Mouse (Mus musculus) cerebellum, adult 9-10 months (tissue): Measurements from ENCODE around the gene Wdr46.
A peak's percentile ranks its signal among the peaks of the same experiment; 100 is the strongest.
"Not testable (repeated sequence)": the region's sequence is repeated elsewhere in the genome, so short reads cannot be mapped to it uniquely, and the experiment has no call there.

Source experiments
- DNase-seq: peaks from one replicate; pipeline ENCODE4 v3.0.0; 2022

The Wdr46 gene

DNA sequence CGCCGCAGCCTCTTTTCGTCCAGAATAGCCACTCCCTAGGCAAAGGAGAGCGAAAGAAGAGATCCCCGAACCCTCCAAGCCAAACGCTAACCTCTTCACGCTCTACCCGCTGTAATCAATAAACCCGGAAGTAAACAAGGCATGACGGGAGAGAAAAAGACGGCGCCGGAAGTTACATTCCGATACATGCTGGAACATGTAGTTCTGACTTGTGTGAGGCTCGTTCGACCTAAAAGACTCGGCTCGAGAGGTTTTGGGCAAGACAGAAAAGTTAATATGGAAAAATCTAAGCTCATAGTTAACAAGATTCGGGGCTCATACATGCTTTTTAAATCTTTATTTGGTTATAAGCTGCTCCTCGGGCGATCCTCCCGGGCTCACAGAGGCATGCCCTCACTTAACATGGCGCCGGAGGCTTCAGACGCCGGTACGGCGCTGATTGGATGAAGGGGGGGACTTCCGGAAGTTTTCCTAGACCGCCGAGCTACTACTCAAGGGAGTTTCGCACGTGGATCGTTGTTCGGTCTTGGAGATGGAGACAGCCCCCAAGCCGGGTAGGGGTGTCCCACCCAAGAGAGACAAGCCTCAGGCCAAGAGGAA is at the start of gene Wdr46, which contains the start of gene Pfdn6:
TSS of gene Wdr46 (plus strand) at position 455 of the 600 bp plus-strand sequence.
TSS of gene Pfdn6 (minus strand) at position 138 of the 600 bp plus-strand sequence.
- peak; percentile 91 for DNase-seq

DNA sequence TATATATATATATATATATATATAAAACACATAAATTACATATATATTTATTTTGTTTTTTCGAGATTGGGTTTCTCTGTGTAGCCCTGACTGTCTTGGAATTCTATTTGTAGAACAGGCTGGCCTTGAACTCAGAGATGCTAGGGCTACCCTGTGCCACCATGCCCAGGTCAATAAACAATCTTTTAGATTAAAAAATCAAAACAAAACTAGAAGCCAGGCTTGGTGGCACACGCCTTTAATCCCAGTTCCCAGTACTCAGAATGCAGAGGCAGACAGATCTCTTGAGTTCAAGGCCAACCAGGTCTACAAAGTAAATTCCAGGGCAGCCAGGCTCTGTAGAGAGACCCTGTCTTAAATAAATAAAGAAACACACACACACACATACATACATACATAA is 49.1 kb upstream of the Wdr46 start:
- peak; percentile 58 for DNase-seq

DNA sequence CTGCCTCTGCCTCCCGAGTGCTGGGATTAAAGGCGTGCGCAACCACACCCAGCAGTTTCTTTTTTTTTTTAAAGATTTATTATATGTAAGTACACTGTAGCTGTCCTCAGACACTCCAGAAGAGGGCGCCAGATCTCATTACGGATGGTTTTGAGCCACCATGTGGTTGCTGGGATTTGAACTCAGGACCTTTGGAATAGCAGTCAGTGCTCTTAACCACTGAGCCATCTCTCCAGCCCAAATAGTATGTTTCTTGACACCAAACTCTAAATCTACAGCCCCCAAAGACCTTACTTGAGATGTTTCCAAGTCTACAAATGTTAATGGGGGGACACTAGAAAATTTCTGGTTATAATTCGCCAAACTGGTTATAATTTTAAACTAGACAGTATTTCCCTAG is 48.6 kb upstream of the Wdr46 start:
- DNase-seq, result peak; percentile 51

DNA sequence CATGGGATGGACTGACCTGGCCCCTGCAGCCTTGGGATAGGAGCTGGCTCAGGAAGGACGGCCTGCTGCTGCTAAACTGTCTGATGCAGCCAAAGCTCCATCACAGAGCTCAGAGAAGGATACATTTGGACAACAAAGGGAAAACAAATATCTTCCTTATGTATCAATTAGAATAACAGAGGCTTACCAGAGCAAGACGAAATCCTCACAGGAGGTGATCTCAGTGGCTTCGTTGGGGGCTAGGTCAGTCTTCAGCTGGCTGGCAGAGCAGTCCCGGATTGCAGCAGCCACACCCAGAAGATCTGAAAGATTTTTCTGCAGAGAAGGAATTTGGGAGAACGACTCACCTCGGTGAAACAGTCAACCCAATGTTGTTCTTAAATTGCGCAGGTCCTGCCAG is 48.0 kb upstream of the Wdr46 start:
- DNase-seq, result no peak

DNA sequence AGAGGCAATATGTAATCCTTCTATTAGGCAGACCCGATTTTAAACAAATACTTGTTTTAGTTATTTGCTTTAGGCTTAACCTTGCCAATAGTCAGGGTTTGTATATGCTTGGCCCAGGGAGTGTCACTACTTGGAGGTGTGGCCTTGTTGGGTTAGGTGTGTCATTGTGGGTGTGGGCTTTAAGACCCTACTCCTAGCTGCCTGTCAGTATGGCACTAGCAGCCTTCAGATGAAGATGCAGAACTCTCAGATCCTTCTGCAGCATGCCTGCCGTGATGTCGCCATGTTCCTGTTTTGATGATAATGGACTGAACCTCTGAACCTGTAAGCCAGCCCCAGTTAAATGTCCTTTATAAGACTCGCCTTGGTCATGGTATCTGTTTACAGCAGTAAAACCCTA is 47.4 kb upstream of the Wdr46 start:
- not testable (repeated sequence) for DNase-seq

DNA sequence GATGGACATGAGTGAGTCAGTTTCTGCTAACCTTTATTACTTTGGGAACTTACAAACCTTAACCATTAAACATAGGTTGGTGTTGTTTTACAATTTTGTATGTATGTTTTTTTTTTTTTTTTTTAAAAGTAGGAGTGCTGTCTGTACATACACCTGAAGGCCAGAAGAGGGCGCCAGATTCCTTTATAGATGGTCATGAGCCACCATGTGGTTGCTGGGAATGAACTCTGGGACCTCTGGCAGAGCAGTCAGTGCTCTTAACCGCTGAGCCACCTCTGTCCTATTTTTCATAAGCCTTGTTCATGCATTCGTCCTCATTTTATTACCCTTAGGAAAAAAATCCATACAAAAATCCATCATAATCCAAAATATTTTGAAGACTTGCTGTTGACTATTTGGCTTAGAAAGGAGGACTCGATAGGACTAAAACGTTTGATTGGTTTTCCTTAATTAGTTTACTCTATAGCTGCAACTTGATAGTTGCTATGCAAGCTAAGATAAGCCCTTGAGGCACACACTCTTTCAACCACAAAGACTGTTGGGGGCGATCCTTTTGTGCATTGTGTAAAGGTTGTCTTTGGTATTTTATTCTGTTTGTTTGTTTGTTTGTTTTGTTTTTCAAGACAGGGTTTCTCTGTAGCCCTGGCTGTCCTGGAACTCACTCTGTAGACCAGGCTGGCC is 43.2 kb upstream of the Wdr46 start:
- DNase-seq, result no peak

DNA sequence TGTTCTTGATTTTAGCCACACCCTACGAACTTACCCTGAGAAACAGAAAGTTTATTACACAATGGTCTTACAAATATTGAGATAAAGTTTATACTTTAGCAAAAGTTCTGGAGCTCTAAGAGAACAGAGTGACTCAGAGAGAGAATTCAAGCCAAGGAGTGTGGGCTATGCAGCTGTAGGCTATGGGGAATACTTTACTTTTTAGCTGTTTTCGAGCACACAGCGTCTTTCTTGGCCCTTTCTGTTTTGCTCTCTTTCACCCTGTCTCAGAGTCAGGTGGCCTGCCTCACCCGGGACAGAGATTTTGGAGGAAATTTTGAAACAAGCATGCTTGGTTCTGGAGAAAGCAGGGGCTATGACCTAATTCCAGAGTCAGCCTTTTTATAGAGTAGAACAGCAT is 42.3 kb upstream of the Wdr46 start:
- DNase-seq, result not testable (repeated sequence)

DNA sequence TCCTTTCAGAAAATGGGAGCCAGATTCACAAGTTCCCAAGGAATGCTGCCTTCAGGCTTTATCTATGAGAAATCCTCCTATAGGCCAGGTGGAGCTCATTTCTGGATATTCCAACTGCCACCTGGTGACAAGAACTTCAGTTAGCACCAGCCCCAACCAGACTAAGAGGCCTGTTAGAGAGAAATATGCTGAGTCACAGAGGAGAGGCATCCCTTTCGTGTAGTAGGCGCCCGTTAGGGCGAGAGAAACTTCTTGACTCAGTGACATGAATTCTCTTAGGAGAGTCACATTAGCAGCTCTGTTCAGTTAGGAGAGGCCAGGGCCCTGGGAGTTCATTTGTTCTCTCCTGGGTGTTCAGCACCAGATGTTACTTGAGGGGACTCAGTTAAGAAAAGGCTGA is 40.8 kb upstream of the Wdr46 start:
- no peak for DNase-seq

DNA sequence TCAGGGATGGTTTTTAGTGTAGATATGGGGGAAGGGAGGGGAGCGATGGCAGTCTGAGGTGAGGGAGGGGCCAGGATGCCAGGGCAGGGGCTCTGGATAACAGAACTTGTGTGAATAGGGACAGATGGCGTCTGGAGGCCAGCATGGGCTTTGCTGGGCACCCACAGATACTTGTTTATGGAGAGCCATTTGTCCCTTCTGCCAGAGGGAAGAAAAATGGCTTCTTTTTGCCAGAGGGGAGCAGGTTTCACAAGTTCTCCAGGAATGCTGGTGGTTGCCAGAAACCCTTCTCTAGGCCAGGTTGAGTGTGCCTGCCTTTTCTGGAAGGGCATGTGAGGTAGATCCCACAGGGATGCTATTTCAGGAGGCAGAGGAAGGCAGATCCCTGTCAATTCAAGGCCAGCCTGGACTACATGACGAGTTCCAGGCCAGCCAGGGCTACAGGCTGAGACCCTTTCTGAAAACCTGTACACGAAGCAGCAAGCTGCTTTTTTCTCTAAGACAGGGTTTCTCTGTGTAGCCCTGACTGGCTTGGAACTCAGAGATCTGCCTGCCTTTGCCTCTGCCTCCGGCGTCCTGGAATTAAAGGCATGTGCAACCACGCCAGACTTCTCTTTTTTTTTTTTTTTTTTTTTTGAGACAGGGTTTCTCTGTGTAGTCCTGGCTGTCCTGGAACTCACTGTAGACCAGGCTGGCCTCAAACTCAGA is 40.0 kb upstream of the Wdr46 start:
- DNase-seq, result no peak

DNA sequence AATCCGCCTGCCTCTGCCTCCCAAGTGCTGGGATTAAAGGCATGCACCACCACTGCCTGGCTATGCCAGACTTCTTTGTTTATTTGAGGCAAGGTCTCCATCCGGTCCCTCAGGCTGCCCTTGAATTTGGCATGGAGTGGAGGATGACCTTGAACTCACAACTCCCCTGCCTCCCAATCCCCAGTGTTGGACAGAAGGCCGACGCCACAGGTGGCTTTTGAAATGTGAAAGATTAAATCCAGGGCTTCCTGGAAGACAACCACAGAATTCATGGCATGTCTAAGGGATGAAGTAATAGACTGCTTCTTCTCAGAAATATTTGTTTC is 39.5 kb upstream of the Wdr46 start:
- DNase-seq, result no peak

DNA sequence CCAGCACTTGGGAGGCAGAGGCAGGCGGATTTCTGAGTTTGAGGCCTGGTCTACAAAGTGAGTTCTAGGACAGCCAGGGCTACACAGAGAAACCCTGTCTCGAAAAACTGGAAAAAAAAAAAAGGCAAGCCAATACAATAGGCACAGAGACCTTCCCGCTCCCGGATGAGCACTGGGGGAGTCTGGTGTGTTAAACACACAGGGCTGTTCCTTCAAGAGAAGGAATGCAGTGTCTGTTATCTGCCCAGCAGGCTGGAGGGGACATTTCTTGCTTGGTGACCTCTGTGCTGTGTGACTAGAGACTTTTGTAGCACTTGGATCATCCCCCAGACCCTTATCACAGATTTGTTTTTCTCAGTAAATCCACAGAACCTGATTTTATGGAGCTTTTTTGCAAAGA is 38.8 kb upstream of the Wdr46 start:
- no peak for DNase-seq

DNA sequence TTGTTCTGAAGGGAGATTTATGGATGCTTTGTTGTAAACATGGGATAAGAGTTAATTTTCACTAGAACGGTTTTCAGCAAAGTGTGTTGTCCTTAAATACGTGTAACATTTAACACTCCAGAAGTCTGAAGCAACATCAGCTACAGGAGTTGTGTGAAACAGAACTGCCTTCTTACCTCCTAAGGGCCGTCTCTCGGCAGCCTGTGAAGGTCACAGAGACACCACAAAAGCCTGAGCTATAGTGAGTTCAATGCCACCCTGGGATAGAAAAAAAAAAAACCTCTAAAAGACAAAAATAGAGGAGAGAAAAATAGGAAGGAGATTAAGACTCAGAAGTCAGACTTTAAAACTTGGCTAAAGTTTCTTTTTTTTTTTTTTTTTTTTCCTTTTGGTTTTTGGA is 38.4 kb upstream of the Wdr46 start:
- no peak for DNase-seq

DNA sequence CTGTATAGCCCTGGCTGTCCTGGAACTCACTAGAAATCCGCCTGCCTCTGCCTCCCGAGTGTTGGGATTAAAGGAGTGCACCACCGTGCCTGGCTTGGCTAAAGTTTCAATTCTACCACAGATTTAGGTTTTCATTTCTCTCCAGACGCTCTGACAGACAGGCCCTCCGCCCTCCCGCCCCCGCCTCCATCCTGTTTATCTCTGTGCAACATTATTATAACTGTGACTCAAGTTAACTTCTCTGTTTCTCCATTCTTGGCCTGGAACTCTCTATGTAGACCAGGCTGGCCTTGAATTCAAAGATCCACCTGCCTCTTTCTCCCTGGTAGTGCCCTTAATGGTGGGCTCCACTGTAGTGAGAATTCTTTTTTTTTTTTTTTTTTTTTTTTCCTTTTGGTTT is 38.0 kb upstream of the Wdr46 start:
- no peak for DNase-seq

DNA sequence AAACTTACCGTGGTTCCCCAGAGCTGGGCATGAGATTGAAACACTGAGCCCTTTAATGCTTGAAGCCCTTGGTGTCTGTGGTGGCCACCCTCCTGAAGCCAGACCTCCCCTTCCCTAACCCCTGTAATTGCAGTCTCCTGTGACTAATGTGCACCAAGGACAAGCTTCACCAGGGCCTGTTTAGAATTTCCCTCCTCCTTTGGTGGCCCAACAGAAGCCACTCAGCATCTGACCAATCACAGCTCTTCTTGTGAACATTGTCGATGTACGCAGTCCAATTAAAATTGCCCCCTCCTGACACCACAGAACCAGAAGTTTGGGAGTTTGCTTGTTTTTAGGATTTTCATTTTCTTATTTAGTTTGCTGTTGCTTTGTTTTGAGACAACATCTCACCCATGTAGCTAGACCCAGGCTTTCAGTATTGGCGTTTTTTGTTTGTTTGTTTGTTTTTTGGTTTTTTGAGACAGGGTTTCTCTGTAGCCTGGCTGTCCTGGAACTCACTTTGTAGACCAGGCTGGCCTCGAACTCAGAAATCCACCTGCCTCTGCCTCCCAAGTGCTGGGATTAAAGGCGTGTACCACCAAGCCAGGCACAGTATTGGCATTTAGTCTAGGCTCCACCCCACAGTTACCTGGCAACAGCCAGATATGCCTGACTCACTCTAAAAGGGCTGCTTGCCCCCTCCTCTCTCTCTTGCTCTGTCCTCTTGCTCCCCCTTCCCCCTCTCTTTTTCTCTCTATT is 36.4 kb upstream of the Wdr46 start:
- not testable (repeated sequence) for DNase-seq

DNA sequence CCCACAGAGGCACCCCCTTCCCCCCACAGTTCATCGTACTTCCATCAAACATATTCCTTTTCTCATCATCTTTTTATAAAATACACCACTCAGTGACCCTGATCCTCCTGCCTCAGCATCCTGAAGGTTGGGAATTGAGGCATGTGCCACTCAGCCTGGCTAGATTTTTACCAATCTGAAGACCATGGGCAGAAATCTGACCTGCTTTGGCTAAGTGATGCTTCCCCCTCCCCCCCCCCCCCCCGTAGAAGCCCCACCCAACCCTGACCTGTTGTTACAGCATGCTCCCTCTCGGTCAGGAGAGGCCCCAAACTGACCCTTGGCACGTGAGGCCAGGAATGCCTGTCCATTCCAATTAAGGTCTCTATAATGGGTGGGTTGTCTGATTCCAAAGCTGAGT is 35.6 kb upstream of the Wdr46 start, which contains the start of gene Platr17:
TSS of gene Platr17 (plus strand) at position 301 of the 400 bp plus-strand sequence.
- not testable (repeated sequence) for DNase-seq

DNA sequence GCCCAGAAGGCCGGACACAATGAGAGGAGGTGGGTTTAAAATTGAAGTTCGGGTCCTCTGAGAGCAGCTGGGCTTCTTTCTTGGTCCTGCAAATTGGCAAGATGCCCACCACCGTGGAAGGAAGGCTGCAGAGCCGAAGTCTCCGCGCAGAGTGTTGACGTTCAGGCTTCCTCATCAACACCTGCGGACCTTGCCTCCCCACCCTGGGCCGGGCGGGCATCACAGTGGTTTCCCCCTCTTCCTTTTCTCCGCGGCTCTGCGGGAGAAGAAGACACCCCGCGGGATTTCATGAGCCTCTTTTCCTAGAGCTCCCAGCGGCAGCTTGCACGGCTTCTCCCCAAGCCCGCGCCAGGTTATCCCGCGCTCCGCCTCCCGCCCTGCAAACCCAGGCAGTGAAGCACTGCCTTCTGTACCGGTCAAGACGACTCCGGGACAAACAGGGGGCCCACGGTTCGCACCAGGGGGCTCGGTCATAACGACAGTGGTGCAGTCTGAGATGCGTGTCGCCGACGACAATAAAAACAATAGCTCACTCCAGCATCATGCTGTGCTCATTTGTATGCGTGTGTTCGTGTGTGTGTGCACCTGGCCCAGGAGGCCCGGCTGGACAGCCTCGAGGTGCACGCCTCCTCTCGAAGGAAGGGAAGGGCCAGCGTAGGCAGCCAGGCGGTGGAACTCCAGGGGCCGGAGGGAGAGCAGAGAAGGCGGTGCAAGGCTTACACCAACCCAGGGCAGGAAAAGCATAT is 32.0 kb upstream of the Wdr46 start:
- DNase-seq, result peak; percentile 80

DNA sequence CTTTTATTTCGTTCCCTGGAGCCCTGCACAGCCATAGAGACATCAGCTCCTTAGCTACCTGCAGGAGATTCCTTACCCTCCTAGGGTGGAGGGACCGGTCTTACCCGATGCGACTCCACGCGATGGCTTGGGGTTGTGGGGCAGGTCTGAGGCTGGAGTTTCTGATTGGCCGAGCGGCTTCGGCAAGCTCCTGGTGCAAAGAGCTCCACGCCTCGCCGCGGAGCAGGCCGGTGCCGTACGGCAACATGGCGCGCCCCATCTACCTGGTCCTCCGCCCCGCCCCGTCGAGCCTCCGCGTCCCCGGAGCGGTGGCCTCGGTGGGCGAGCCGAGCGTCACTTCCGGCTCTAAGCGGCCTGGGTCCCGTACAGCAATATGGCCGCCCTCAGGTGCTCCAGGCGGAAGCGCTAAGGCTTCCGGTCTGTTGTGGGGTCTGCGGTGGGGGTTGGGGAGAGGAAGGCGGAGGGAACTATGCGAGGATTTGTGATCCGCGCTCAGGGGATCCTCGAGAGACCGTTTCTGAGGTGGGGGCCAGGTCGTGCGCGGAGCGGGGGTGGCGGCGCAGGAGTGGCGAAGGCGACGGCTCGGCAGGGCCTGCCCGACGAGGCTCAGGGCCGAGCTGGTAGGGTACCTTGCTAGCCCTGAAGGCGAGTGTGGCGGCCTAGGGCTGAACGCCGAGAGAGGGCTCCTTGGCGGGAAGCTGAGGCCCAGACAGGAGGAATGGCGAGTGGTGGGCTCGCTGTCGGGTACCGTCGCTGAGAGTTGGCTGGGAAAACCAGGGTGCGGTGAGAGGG is 31.2 kb upstream of the Wdr46 start, which contains the start of gene Daxx:
TSS of gene Daxx (plus strand) at position 338 of the 792 bp plus-strand sequence.
- peak; percentile 98 for DNase-seq

DNA sequence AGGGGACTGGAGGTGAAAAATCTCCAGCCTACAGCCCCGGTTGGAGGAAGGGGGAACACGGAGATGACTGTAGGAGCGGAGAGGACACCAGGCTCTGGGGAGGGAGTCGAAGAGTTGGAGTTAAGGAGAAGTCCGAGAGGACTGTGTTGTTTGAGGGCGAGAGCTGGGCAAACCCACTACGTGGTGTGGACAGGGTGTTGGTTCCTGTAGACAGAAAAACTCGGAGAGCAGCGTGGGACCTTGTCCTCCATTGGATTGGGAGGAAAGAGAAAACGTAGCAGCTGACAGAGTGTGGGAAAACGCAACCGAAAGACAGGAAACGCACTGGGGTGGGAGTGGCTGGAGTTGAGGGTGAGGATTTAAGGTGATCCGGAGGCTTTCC is 30.6 kb upstream of the Wdr46 start:
- no peak for DNase-seq

DNA sequence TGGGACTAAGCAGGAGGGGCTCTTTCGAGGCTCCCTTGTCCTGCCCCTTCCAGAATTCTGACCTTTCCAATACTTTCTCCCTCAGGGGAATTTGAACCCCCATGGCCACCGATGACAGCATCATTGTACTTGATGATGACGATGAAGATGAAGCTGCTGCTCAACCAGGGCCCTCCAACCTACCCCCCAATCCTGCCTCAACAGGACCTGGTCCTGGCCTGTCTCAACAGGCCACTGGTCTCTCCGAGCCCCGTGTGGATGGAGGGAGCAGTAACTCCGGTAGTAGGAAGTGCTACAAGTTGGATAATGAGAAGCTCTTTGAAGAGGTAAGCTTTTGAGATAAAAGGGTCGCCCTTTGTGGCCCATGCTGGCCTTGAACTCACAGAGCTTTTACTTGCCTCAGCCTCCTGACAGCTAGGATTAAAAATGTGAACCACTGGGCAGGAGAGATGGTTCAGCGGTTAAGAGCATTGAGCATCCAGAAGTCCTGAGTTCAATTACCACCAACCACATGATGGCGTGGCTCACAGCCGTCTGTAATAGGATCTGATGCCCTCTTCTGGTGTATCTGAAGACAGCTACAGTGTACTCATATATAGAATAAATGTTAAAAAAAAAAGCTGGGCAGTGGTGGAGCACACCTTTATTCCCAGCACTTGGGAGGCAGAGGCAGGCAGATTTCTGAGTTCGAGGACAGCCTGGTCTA is 30.0 kb upstream of the Wdr46 start:
- DNase-seq, result peak; percentile 66

DNA sequence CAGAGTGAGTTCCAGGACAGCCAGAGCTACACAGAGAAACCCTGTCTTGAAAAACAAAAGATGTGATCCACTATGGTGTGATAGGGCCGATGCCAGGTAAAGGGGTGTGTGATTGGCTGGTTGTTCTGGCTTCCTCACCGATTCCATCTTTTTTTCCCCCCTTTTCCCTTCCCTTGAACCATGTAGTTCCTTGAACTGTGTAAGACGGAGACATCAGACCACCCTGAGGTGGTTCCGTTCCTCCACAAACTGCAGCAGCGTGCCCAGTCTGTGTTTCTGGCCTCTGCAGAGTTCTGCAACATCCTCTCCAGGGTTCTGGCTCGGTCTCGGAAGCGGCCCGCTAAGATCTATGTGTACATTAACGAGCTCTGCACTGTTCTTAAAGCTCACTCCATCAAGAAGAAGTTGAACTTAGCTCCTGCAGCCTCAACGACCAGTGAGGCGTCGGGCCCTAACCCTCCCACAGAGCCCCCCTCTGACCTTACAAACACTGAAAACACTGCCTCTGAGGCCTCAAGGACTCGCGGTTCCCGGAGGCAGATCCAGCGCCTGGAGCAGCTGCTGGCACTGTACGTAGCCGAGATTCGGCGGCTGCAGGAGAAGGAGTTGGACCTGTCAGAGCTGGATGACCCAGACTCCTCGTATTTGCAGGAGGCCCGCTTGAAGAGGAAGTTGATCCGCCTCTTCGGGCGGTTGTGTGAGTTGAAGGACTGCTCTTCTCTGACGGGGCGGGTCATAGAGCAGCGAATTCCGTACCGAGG is 29.2 kb upstream of the Wdr46 start:
- DNase-seq, result peak; percentile 53
